Mouse (Mus musculus) liver, embryonic 16.5 days (tissue): Measurements from ENCODE around the gene Fam13c. TPM values are rescaled to one million over a fixed set of nuclear protein-coding genes. Genes with fewer than 3 reads are reported as not detected.

Experiments
- ATAC-seq: fragments of 200-750 bp; cut with Nextera tagmentation; 2 replicates; pipeline ENCODE4 v1.8.0; 2017; ENCODE audit warnings: low read depth, mild to moderate bottlenecking, moderate number of reproducible peaks, moderate library complexity
- H3K27ac ChIP-seq: fragments of 300-500 bp; sonication (generic); 2 replicates; pipeline ENCODE4 v1.5.1; 2014; ENCODE audit warnings: mild to moderate bottlenecking, low read length
- H3K27me3 ChIP-seq: fragments of 300-500 bp; sonication (generic); 2 replicates; pipeline ENCODE4 v1.6.1; 2014; ENCODE audit warnings: low read depth, low read length, mixed read lengths; ENCODE audit not compliant: control insufficient read depth, insufficient read depth
- H3K36me3 ChIP-seq: fragments of 300-500 bp; sonication (generic); 2 replicates; pipeline ENCODE4 v1.6.1; 2014; ENCODE audit warnings: mild to moderate bottlenecking; ENCODE audit not compliant: control insufficient read depth, insufficient read depth
- H3K4me1 ChIP-seq: fragments of 300-500 bp; sonication (generic); 2 replicates; pipeline ENCODE4 v1.6.1; 2014; ENCODE audit warnings: low read depth, low read length, mixed read lengths; ENCODE audit not compliant: control insufficient read depth
- H3K4me2 ChIP-seq: fragments of 300-500 bp; sonication (generic); 2 replicates; pipeline ENCODE4 v1.6.1; 2014; ENCODE audit warnings: low read depth, low read length, mixed read lengths
- H3K4me3 ChIP-seq: fragments of 300-500 bp; sonication (generic); 2 replicates; pipeline ENCODE4 v1.5.1; 2014; ENCODE audit warnings: low read depth, mild to moderate bottlenecking, low read length
- H3K9ac ChIP-seq: fragments of 300-500 bp; sonication (generic); 2 replicates; pipeline ENCODE4 v1.6.1; 2014; ENCODE audit warnings: low read depth, low read length
- H3K9me3 ChIP-seq: fragments of 300-500 bp; sonication (generic); replicated peaks from 2 replicates; pipeline ENCODE4 v1.6.1; 2016; ENCODE audit warnings: low read length; ENCODE audit not compliant: control insufficient read depth
- whole genome bisulfite sequencing: fragments of 180-500 bp; shearing (Covaris S2); extraction: QIAGEN DNeasy Blood & Tissue Kit; methylation state at CpG from one replicate; pipeline ENCODE4 v1.1.7; 2014; ENCODE audit not compliant: insufficient replicate concordance; 5-methylcytosine and 5-hydroxymethylcytosine counted together
- polyA plus RNA-seq: library from polyadenylated mRNA; unstranded; fragments of >200 nt; fragmentation: Nextera tagmentation; extraction: Ambion mirVana; gene quantifications from 2 replicates; pipeline ENCODE4 v1.2.1, GENCODE M21; 2015

The Fam13c gene
- polyA plus RNA-seq, 1 experiment from 2014 or later = 0.24 TPM

- Histone ChIP-seq H3K27me3 (no peaks in the 10 kb centered on the region), H3K9me3 (no peaks in the 10 kb centered on the region; the same call in none of the 2 replicates), H3K36me3 (no peaks in the 10 kb centered on the region), H3K4me2 (no peak overlapping the region), H3K9ac (no peak overlapping the region), H3K27ac (no peak overlapping the region), H3K4me3 (no peak overlapping the region), H3K4me1 (no peaks in the 10 kb centered on the region)
- ATAC-seq = no peak
Observed at GRCm38 (mm10) chr10:70505395-70505794, 65.1 kb downstream of the Fam13c start.

GRCm38 (mm10) chr10:70505842-70506241 lies 65.6 kb downstream of the Fam13c start:
- no peaks in the 10 kb centered on the region for H3K27me3 ChIP-seq
- H3K4me1 ChIP-seq = no peaks in the 10 kb centered on the region
- no peak overlapping the region for H3K4me3 ChIP-seq
- H3K36me3 ChIP-seq = no peaks in the 10 kb centered on the region
- no peak overlapping the region for H3K9ac ChIP-seq
- no peak overlapping the region for H3K4me2 ChIP-seq
- 73% methylated on average over 5 of the region's 5 CpGs for WGBS
- H3K9me3 ChIP-seq = no peaks in the 10 kb centered on the region; the same call in none of the 2 replicates
- ATAC-seq = no peak
- no peak overlapping the region for H3K27ac ChIP-seq

- H3K4me2 ChIP-seq = no peak overlapping the region
- no peak overlapping the region for H3K4me3 ChIP-seq
- no peak overlapping the region for H3K9ac ChIP-seq
- no peak for ATAC-seq
- H3K4me1 ChIP-seq = no peaks in the 10 kb centered on the region
- H3K27me3 ChIP-seq = no peaks in the 10 kb centered on the region
- H3K27ac ChIP-seq = no peak overlapping the region
- no peaks in the 10 kb centered on the region; the same call in none of the 2 replicates for H3K9me3 ChIP-seq
- H3K36me3 ChIP-seq = no peaks in the 10 kb centered on the region
- 45% methylated on average over 15 of the region's 15 CpGs for WGBS
Observed at GRCm38 (mm10) chr10:70506499-70507168, 66.4 kb downstream of the Fam13c start.

- ATAC-seq = no peak
- no peaks in the 10 kb centered on the region; the same call in none of the 2 replicates for H3K9me3 ChIP-seq
- WGBS = 71% methylated on average over 3 of the region's 3 CpGs
Observed at GRCm38 (mm10) chr10:70507880-70508279, 67.6 kb downstream of the Fam13c start.

GRCm38 (mm10) chr10:70514848-70515247 lies 74.6 kb downstream of the Fam13c start:
- WGBS = 61% methylated on average over 9 of the region's 9 CpGs
- H3K36me3 ChIP-seq = no peaks in the 10 kb centered on the region
- ATAC-seq = no peak

More at GRCm38 (mm10) chr10:70507880-70508279, 67.6 kb downstream of the Fam13c start:
- Histone ChIP-seq H3K4me1 (no peaks in the 10 kb centered on the region), H3K9ac (no peak overlapping the region), H3K27me3 (no peaks in the 10 kb centered on the region), H3K4me3 (no peak overlapping the region), H3K36me3 (no peaks in the 10 kb centered on the region), H3K27ac (no peak overlapping the region), H3K4me2 (no peak overlapping the region)

GRCm38 (mm10) chr10:70516661-70517060 lies 76.4 kb downstream of the Fam13c start:
- Histone ChIP-seq H3K27ac (no peak overlapping the region), H3K27me3 (peaks cover 15% of the 10 kb centered on the region), H3K36me3 (no peaks in the 10 kb centered on the region), H3K4me1 (no peaks in the 10 kb centered on the region), H3K9me3 (no peaks in the 10 kb centered on the region), H3K4me3 (no peak overlapping the region), H3K4me2 (no peak overlapping the region), H3K9ac (no peak overlapping the region)
- ATAC-seq = no peak
- WGBS = 65% methylated on average over 8 of the region's 8 CpGs

More at GRCm38 (mm10) chr10:70514848-70515247, 74.6 kb downstream of the Fam13c start:
- Histone ChIP-seq H3K27ac (no peak overlapping the region), H3K27me3 (peaks cover 5% of the 10 kb centered on the region), H3K9ac (no peak overlapping the region), H3K9me3 (no peaks in the 10 kb centered on the region), H3K4me2 (no peak overlapping the region), H3K4me1 (no peaks in the 10 kb centered on the region), H3K4me3 (no peak overlapping the region)

- Histone ChIP-seq H3K4me3 (no peak overlapping the region), H3K27ac (no peak overlapping the region), H3K36me3 (no peaks in the 10 kb centered on the region), H3K9me3 (no peaks in the 10 kb centered on the region), H3K4me2 (no peak overlapping the region), H3K9ac (no peak overlapping the region), H3K4me1 (no peaks in the 10 kb centered on the region), H3K27me3 (peaks cover 15% of the 10 kb centered on the region)
- WGBS = 8% methylated on average over 14 of the region's 14 CpGs
- ATAC-seq = no peak
Observed at GRCm38 (mm10) chr10:70519640-70520099, 79.4 kb downstream of the Fam13c start.

GRCm38 (mm10) chr10:70520143-70521131 lies 80.2 kb downstream of the Fam13c start:
- H3K4me3 ChIP-seq = no peak overlapping the region
- ATAC-seq = no peak
- 2% methylated on average over 38 of the region's 38 CpGs for WGBS

More at GRCm38 (mm10) chr10:70520143-70521131, 80.2 kb downstream of the Fam13c start:
- 0 out of 2 replicates have a peak overlapping the region, but pooled peaks have one; percentile 15 for H3K4me2 ChIP-seq
- no peak overlapping the region for H3K27ac ChIP-seq
- H3K9me3 ChIP-seq = no peaks in the 10 kb centered on the region
- H3K36me3 ChIP-seq = no peaks in the 10 kb centered on the region
- no peaks in the 10 kb centered on the region for H3K4me1 ChIP-seq
- H3K27me3 ChIP-seq = peaks cover 15% of the 10 kb centered on the region
- H3K9ac ChIP-seq = no peak overlapping the region
